Mouse (Mus musculus) olfactory bulb, adult 2 months (tissue): ENCODE data around the gene Abhd2.

ENCODE experiments used
- CTCF ChIP-seq: fragments of 200-500 bp; IDR thresholded peaks from 2 replicates; pipeline ENCODE4 v1.5.1; 2012; ENCODE audit warnings: low read depth, mild to moderate bottlenecking, low read length, moderate library complexity; ENCODE audit not compliant: insufficient read depth
- POLR2A ChIP-seq: fragments of 200-500 bp; IDR thresholded peaks from 2 replicates; pipeline ENCODE4 v1.6.1; 2012; ENCODE audit warnings: mild to moderate bottlenecking, low read depth, low read length, moderate library complexity; ENCODE audit not compliant: insufficient read depth

DNA sequence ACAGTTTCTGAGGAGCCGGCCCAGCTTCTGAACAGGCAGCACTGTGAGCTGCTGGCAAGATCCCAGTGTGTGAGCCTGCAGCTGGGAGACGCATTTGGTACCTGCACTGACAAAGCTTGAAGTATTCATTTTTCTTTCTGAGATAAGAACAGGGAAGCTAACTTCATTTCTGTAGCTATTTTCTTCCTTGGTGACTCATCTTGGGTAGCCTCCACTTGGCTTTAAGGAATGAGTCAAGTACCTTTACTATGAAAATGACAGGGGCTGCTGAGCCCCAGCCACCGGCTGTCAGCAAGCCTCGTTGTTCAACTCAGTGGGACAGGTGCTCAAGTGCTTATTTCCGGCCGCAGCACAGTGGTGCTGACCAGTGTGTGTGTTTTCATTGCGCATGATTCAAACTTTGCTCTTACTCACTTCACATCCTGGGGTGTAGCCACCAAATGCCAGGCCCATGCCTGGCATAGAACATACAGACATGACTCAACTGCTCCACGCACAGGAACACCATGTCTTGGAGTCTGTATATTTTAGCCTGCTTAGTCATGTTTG is 63.4 kb downstream of the Abhd2 start:
- TF ChIP-seq POLR2A: no peak
- TF ChIP-seq CTCF: no peak
